Mouse (Mus musculus) R1 (cell line): ENCODE measurements around the gene Psmb3.
A peak's percentile ranks its signal among the peaks of the same experiment; 100 is the strongest.

Experiments used
- DNase-seq: peaks from one replicate; pipeline ENCODE4 v3.0.0-alpha.2; 2018; ENCODE audit warnings: low read depth, low spot score

Gene Psmb3

DNA sequence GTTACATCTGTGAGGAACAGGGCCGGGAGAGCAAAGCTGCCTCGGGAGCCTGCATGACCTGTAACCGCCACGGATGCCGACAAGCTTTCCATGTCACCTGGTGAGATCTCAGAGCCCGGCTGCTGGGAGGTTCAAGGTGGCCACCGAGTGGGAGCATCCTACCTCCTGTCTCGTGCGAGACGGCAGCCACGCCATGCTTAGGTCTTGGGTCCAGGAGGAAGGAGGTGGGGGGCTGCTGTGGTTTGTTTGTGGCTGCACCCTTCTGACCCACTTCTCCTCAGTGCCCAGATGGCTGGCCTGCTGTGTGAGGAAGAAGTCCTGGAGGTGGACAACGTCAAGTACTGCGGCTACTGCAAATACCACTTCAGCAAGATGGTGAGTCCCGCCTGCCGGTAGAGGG is 36.4 kb upstream of the Psmb3 start:
- DNase-seq: no peak

DNA sequence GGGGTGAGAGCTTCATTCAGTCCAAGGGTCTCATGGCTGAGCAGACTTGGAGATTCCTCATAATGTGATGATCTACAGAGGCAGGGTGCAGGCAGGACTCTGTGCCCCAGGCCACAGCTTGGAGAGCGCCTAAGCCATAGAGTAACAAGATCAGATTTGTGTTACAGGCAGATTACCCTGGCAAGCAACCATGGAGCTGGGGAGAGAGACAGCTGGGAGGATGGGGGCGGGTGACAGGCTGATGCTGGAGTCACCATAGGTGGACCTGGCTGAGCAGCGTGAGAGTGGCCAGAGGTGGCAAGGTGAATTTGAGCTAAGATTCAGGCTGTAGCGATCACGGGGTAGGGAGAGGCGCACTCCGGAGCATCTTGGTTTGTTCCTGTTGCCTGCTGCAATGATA is 35.0 kb upstream of the Psmb3 start:
- DNase-seq: no peak

DNA sequence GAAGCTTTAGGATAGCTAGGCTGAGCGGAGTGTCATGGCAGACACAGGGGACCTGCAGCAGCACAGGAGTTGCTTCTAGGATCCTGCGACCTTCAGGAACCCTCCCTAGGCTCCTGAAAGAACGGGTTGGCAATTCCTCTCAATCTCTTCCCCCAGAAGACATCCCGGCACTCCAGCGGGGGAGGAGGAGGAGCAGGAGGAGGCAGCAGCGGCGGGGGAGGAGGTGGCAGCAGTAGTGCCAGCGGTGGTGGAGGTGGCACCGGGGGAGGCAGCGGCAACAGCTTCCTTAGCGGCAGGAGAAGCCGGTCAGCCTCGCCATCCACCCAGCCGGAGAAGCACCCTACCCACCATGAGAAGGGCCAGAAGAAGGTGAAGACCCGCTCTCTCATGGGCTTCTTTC is 33.9 kb upstream of the Psmb3 start:
- no peak for DNase-seq

DNA sequence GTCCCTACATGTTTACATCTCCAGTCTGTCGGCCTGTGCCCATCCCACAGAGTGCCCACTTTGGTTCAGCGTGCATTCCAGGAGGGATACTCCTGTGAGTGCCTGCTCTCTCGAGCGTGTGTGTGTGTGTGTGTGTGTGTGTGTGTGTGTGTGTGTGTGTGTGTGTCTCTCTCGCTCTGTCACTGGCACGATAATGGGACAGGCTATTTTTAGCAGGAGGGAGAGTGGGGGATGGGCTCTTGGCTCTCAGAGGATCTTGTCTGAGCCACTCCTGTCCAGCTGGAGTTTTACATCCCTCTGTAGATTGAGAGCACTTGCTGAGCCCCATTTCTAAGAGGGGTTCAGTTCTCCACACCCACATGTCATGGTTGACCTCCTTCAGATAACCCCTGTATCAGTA is 33.4 kb upstream of the Psmb3 start:
- no peak for DNase-seq

DNA sequence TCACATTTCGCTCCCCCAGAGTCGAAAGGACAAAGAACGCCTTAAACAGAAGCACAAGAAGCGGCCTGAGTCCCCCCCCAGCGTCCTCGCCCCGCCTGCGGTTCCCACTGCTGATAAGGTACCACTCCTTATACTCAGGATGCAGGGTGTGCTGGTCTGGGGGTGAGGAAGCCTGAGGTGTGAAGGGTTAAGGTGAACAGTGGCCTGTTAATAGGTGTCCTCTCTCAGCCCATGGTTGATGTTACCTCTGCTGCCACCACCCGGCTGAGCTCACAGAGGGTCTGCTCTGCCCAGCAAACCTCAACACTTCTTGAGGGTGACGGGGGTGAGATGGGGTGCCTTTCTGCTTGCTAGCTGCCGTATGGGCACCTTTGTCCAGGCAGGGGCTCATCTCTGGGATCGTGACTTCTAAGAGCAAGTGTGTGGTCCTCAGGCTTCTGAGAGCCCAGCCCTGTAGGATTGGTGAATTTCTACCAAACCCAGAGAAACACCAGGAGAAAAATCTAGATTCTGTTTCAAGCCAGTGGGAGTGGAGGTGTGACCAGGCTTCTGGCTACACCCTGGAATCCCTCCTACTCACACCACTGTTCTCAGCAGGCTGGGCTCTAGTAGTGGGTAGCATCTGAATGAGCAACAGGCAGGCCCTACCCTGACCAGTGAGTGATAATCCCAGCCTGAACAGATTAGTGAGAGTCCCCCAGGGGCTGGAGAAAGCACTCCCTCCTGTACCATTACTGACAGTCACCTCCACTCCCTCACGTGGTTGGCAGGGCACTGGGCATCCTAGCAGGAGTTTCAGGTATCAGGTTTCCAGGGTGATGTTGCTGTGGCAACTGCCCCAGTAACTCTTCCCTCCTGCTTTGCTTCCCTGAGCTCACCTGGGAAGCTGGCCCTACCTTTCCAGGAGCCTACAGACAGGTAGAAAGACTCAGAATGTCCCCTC is 32.7 kb upstream of the Psmb3 start:
- peak; percentile 88 for DNase-seq

DNA sequence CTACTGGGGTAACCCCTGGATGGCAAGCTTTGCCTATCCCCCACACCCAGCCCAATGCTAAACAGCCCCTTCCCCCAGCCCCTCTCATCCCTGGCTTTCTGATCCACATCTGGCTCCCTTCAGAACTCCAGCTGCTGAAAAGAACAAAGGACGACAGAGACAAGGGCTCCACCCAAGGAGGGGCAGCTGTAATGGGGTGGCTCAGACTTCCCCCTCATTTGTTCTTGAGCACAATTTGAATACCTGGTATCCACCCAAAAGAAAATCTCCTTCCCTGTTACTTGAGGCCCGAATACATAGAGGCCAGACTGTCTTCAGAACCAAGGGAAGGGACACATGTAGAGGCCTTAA is 32.0 kb upstream of the Psmb3 start:
- DNase-seq: peak; percentile 95

DNA sequence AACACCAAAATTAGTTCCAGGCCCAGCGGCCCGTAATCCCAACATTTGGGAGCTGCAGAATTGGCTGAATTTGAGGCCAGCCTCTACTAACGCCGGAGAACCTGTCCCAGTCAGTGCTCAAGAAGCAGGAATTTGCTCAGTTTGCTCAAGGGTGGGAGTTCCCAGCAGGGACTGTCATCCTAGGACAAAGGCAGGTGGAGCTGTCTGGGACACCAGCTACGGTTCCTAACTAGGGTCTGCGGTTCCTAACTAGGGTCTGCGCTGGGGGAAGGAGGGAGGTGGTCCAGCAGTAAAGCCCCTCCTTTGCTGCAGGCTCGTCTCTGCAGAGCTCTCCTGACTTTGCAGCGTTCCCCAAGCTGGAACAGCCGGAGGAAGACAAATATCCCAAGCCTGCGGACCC is 30.1 kb upstream of the Psmb3 start:
- DNase-seq: peak; percentile 73

DNA sequence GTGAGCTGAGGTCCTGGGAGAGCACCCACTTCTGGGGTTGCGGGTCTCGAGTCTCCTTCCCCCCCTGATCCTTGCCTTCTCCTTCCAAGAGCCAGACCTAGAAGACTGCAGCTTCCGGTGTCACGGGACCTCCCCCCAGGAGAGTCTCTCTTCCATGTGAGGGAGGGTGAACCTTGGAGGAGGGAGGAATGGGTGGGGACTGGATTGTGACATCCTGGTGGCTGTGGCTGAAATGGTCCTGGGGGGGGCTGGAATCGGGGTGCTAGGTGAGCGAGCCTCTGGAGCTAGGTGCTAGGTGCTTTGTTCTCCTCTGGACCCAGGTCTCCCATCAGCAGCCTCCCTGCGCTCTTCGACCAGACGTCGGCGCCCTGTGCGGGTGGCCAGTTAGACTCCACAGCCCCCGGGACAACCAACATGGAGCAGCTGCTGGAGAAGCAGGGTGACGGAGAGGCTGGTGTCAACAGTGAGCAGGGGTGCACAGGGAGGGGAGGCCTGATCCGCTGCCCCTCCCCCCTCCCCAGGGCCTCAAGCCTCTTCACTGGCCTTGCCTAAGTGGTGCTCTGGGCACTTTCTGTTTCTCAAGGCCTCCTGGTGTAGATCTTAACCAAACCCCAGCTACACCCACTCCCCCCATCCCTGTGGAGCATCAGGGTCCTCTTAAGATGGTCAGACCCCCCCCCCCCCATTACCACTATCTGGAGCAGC is 27.0 kb upstream of the Psmb3 start:
- DNase-seq: no peak

DNA sequence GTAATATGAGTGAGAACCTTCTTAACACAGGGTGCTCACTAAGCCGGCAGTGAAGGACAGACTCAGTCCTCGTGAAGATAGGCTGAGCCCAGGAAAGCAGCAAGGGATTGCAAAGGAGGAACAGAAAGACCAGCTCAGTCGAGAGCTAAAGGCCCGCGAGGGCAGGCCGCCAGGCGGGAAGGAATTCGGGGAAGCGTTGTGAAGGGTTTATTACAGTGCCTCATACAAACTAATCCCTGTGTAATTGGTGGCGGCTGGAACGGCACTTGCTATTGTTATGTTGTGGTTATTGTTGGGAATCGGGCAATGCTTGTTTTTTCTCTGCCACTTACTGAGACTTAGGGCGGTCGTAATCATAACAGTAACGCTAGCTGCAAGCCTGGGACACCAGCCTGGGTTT is 25.8 kb upstream of the Psmb3 start:
- DNase-seq: no peak

DNA sequence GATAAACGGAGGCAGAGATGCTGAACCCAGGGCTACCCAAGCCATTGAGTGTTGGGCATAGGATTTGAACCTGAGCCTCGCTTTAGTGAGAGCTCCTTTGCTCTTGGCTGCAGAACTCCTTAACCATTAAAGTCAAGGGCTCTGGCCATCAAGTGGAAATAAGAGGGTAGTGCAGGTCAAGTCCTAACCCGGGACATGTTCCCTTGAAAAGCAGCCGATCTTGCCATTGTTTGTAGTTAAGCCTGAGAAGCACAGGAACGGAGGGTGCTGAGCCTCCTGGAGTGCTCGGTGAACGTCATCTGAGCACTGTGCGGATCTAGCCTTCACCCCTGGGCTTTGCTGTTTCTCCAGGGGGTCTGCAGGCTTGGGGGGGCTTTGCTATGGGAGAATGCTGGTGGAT is 25.4 kb upstream of the Psmb3 start:
- peak; percentile 87 for DNase-seq

DNA sequence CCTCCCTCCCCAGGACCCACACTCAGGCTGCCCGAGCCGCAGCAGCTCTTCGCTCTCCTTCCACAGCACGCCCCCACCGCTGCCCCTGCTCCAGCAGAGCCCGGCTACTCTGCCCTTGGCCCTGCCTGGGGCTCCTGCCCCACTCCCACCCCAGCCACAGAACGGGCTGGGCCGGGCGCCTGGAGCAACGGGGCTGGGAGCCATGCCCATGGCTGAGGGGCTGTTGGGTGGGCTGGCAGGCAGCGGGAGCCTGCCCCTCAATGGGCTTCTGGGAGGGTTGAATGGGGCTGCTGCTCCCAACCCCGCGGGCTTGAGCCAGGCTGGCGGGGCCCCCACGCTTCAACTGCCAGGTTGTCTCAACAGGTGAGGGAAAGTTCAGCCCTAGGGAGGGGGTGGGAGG is 24.9 kb upstream of the Psmb3 start:
- DNase-seq: no peak

DNA sequence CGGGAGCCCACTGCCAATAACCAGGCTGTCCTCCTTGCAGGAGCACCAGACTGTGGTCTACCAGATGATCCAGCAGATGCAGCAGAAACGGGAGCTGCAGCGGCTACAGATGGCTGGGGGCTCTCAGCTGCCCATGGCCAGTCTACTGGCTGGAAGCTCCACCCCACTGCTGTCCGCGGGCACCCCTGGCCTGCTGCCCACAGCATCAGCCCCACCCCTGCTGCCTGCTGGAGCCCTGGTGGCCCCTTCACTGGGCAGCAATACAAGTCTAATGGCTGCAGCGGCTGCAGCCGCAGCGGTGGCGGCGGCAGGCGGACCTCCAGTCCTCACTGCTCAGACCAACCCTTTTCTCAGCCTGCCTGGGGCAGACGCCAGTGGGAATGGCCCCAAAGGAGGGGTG is 22.8 kb upstream of the Psmb3 start:
- DNase-seq: no peak

DNA sequence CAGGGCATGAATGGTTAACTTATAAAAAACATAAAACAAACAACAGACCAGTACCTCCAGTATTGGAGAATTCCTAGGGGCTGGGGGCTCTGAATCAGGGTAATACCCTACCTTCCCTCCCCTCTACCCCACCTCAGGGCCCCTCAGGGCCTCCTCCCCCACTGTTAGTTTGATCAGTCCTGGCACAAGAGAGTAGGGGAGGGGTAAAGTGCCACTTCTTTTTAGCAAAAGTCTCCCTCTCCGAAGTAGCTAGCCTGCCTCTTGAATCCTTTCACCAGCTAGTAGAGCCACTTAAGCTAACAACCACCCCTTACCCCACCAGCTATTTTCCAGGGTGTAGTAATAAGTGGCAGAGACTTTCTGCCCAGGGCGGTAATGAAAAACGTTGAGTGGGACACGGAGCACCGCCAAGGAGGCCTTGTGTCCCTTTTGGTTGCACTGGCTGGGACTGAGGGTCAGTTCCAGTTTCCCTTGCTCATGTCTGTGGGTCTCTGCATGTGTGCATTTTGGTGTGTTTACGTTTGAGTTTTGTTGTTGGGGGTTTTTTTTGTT is 20.6 kb upstream of the Psmb3 start:
- DNase-seq: no peak

DNA sequence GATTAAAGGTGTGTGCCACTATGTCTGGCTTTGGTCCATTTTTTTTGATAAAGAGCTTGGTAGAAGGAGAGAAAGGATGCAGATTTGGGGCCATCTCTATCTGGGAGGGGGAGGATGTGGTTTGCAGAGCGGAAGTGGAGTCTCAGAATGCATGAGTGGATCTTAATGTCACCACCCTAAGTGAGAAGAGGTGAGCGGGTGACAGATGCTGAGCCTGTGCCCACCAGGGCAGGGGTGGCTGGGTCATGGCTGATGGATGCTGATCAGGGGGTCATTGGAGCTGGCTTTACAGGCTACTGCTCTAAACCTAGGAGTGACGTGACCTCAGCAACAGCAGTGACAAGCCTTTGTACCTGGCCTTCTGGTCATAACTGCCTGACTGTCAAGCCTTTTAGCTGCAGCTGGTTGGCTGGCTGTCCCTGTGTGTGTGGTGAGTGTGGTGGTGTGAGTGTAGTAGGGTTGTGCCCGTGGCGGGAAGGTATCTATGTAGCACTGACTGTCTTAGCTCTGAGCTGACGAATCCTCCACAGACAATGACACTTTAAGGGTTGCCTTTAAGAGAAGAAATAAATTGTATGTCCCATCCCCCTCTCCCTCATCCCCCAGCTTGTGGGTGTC is 19.0 kb upstream of the Psmb3 start:
- DNase-seq: no peak

DNA sequence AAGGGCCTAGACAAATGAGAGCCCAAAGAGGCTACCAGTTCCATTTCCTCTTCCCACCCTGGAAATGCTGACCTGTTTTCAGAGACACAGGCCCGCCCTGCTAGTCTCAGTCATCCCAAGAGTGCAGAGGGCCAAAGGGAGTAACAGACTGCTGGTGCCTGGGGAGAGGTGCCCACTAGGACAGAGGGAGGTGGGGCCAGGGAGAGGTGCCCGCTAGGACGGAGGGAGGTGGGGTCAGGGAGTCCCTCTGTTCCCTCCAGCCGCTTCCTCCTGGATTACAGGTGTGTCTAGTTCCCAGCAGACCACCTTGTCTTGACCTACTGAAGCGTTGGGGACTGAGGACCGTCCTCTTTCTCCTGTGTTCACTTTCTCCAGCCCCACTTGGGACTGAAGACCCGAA is 18.4 kb upstream of the Psmb3 start:
- DNase-seq: no peak

DNA sequence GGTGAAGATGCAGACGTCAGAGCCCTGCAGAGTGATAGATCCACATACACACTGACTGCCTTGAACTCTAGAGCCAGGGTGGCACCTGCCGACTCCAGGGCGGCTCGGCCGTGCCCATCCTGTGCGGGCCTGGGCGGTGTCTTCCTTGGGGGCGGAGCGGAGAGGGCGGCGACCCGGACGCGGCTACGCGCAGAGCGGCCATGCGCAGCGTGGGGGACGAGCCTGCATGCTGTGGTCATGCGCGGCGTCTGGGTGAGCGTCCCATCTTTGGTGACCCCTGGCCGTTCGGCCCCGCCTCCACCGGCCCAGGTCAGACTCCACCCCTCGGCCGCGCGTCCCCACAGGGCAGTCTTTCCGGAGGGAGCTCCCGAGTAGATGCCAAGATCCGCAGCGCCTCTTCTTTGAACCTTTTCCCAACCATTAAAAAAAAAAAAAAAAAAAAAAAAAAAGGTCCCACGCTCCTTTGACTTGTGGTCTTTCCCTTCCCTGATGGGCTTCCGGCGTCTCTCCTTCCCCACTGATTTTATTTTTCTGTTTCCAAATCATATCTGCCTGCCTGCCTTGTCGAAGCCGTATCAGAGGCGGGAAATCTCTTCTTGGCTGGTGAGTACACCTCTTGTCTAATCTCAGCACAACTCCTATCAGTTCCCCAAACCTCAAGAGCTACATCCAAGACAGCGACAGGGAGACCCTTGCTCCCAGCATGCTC is 17.4 kb upstream of the Psmb3 start, which contains the start of gene Cisd3:
Cisd3 (plus strand) TSS at position 214 of the 709 bp plus-strand sequence.
- peak; percentile 86 for DNase-seq

DNA sequence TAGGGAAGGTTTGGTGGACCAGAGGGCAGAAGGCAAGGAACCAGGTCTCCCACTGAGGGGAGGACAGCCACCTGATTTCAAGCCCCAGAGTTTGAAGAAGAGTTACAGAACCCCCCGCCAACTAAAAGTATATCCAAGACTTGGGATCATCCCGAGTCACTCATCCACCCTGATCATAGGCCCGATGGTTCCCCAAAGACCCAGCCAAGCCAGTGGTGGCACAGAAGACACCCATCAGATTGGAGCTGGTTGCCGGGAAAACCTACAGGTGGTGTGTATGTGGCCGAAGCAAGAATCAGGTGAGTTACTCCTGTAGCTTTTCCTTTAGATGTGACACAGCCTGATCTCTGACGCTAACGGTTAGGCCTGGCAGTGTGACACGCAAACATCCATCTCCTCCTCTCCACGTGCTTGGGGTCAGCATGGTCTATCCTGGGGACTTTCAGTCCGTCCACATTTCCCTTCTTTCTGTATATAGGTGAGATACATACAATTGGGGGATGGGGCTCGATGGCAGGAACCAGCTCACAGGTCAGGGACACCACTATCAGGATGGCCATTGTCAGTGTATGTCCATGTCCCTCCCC is 16.8 kb upstream of the Psmb3 start:
- DNase-seq: no peak

DNA sequence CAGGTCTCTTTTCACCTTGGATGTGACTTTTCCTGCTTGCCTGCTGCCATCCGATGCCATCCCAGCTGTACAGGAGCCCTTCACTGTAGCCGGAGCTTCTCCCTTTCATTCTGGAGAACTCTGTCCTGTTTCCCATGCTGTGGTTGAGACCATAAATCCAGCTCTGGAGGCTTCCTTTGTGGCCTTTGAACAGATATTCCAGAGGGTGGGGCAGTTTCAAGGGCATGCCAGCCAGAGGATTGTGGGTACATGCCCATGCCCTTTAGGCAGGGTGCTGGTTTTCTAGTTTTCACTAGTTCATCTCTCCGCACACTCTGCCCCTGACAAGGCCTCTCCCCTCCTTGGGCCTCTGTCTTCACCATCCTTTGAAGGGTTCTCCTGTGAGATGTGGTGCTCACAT is 16.1 kb upstream of the Psmb3 start:
- no peak for DNase-seq

DNA sequence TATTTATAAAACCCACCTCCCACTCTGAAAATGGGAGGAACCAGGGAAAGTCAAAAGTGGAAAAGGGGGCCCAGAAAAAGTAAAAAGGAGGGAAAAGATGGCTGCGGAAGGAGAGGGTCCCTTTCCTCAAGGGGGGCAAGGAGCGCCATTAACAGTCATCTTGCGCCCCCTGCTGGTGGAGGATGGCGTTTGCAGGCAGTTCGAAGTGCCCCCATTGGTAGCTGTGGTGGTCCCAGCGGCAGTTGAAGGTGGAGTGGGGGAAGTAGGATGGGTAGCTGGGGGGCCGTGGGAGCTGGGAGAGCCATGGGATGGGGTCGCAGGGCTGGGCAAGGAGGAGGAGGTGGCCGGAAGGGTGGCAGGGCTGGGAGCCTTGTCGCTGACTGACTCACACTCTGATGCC is 13.3 kb upstream of the Psmb3 start:
- peak; percentile 66 for DNase-seq

DNA sequence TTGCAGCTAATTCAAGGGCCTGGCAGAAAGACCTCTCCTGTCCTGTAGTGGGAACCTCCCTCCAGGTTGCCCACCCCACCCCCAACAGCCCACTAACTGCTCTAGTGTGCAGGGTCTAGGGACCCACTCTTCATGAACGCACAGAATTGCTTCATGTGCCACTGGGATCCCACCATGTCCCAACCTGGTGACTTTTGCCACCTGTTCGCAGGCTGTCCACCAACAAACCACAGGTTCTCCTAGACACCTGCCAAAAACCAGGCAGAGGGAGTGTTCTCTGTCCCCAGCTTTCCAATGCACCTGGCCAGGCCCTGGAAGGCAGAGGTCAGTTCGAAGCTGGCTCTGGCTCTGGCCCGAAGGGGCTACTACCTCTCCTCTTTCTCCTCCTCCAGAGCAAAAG is 8.8 kb upstream of the Psmb3 start:
- no peak for DNase-seq
